Mouse (Mus musculus) bone marrow macrophage, adult 2 months (primary cell): ENCODE results near the gene Ccdc88a. TPM values are rescaled to one million over a fixed set of nuclear protein-coding genes. Genes with fewer than 3 reads are reported as not detected.
A peak's percentile ranks its signal among the peaks of the same experiment; 100 is the strongest.
"Not testable (repeated sequence)": the region's sequence is repeated elsewhere in the genome, so short reads cannot be mapped to it uniquely, and the experiment has no call there.

Experiments
- H3K27ac ChIP-seq: 2 replicates; pipeline ENCODE4 v1.5.1; 2012; ENCODE audit warnings: low read depth, low read length; ENCODE audit not compliant: insufficient read depth
- H3K4me1 ChIP-seq: 2 replicates; pipeline ENCODE4 v1.6.1; 2012; ENCODE audit warnings: low read length; ENCODE audit not compliant: control insufficient read depth, insufficient read depth
- H3K4me3 ChIP-seq: 2 replicates; pipeline ENCODE4 v1.5.1; 2012; ENCODE audit warnings: mild to moderate bottlenecking, low read length, moderate library complexity; ENCODE audit not compliant: insufficient read depth
- CTCF ChIP-seq: IDR thresholded peaks from 2 replicates; pipeline ENCODE4 v1.5.1; 2012; ENCODE audit warnings: low read depth, mild to moderate bottlenecking, low read length, moderate library complexity
- POLR2A ChIP-seq: IDR thresholded peaks from 2 replicates; pipeline ENCODE4 v1.6.1; 2012; ENCODE audit warnings: mild to moderate bottlenecking, low read depth, low read length, borderline replicate concordance
- polyA plus RNA-seq: library from polyadenylated mRNA; stranded (reverse); fragments of >200 nt; gene quantifications from 2 replicates; pipeline ENCODE4 v1.2.4, GENCODE M21; 2012; ENCODE audit not compliant: missing spikeins, insufficient read depth, insufficient read length

The Ccdc88a gene
- polyA plus RNA-seq, 1 experiment, result 23.5 TPM

- TF ChIP-seq CTCF (no peak), POLR2A (0 out of 2 replicates have a peak, but pooled peaks have one; percentile 47)
- H3K27ac ChIP-seq, result peak within 1 kb of the TSS; percentile 86
- H3K4me1 ChIP-seq, result peaks cover 7% of the 10 kb centered on the region
- H3K4me3 ChIP-seq, result peak within 1 kb of the TSS; percentile 83
These were observed 141.4 kb downstream of the Ccdc88a start, which contains the start of gene Prorsd1 for GRCm38 (mm10) chr11:29514682-29515412. Gene Prorsd1 (minus strand): TSS chr11:29515033.

- TF ChIP-seq CTCF (no peak), POLR2A (peak; percentile 21)
- Histone ChIP-seq H3K4me3 (peak within 1 kb of the TSS; percentile 67), H3K4me1 (peaks cover 4% of the 10 kb centered on the region; the same call in 1 of the 2 replicates)
These were observed 152.7 kb downstream of the Ccdc88a start, which contains the start of gene Mtif2 for GRCm38 (mm10) chr11:29525988-29526794. Gene Mtif2 (plus strand): TSS chr11:29526408.

GRCm38 (mm10) chr11:29538201-29538600 is 164.7 kb downstream of the Ccdc88a start:
- no peak for TF ChIP-seq POLR2A
- TF ChIP-seq CTCF, result no peak
- Histone ChIP-seq H3K4me1 (no peaks in the 10 kb centered on the region), H3K27ac (no peak overlapping the region), H3K4me3 (no peak overlapping the region)

More at GRCm38 (mm10) chr11:29525988-29526794, 152.7 kb downstream of the Ccdc88a start, which contains the start of gene Mtif2:
- peak within 1 kb of the TSS; percentile 68 for H3K27ac ChIP-seq

- Histone ChIP-seq H3K4me3 (no peak overlapping the region), H3K4me1 (peaks cover 2% of the 10 kb centered on the region; the same call in 1 of the 2 replicates), H3K27ac (no peak overlapping the region)
- no peak for TF ChIP-seq CTCF
These were observed 170.9 kb downstream of the Ccdc88a start for GRCm38 (mm10) chr11:29544225-29544945.

GRCm38 (mm10) chr11:29545150-29545752 is 171.8 kb downstream of the Ccdc88a start:
- H3K4me1 ChIP-seq, H3K4me3 ChIP-seq, H3K27ac ChIP-seq: not testable (repeated sequence)

- Histone ChIP-seq H3K27ac (peak overlapping the region; percentile 88), H3K4me3 (peak overlapping the region; percentile 81)
These were observed 172.8 kb downstream of the Ccdc88a start for GRCm38 (mm10) chr11:29546297-29546696.

GRCm38 (mm10) chr11:29546762-29547161 is 173.3 kb downstream of the Ccdc88a start:
- no peak for TF ChIP-seq CTCF
- TF ChIP-seq POLR2A, result no peak
- H3K4me3 ChIP-seq, result peak overlapping the region; percentile 81
- H3K27ac ChIP-seq, result peak overlapping the region; percentile 88
- peaks cover 11% of the 10 kb centered on the region for H3K4me1 ChIP-seq

More at GRCm38 (mm10) chr11:29546297-29546696, 172.8 kb downstream of the Ccdc88a start:
- not testable (repeated sequence) for H3K4me1 ChIP-seq

- peak overlapping the region; percentile 88 for H3K27ac ChIP-seq
- H3K4me3 ChIP-seq, result peak overlapping the region; percentile 81
- TF ChIP-seq POLR2A (no peak), CTCF (no peak)
- peaks cover 11% of the 10 kb centered on the region for H3K4me1 ChIP-seq
These were observed 173.8 kb downstream of the Ccdc88a start for GRCm38 (mm10) chr11:29547249-29547751.

GRCm38 (mm10) chr11:29547752-29548503 is 174.5 kb downstream of the Ccdc88a start, which contains the start of the genes Clhc1 and Rps27a:
Gene Clhc1 (plus strand): TSS chr11:29547950.
Gene Rps27a (minus strand): TSS chr11:29548109.
- H3K4me3 ChIP-seq, result peak within 1 kb of the TSS; percentile 81
- peak within 1 kb of the TSS; percentile 88 for H3K27ac ChIP-seq
- TF ChIP-seq POLR2A (no peak; the same call in 1 of the 2 replicates), CTCF (0 out of 2 replicates have a peak, but pooled peaks have one; percentile 9)
- peaks cover 11% of the 10 kb centered on the region for H3K4me1 ChIP-seq
